Mouse (Mus musculus) myocyte (in vitro differentiated cells): ENCODE results near the gene Rnf183.

Experiments
- CEBPB ChIP-seq: IDR thresholded peaks from 2 replicates; pipeline ENCODE4 v1.6.1; 2011; ENCODE audit warnings: mild to moderate bottlenecking, moderate library complexity; ENCODE audit not compliant: poor library complexity, insufficient read depth, severe bottlenecking
- E2F4 ChIP-seq: IDR thresholded peaks from one replicate; pipeline ENCODE4 v1.6.1; 2011; ENCODE audit warnings: mild to moderate bottlenecking, control low read depth, moderate library complexity; ENCODE audit not compliant: insufficient read depth
- MYOD1 ChIP-seq, 3 experiments: IDR thresholded peaks; one replicate each; pipeline ENCODE4 v1.6.1; 2011; ENCODE audit warnings: control low read depth in 2 of 3, low read depth in 2 of 3, mild to moderate bottlenecking in 2 of 3, moderate library complexity in 1 of 3; ENCODE audit not compliant: insufficient read length in 2 of 3, control insufficient read depth in 1 of 3
- POLR2A ChIP-seq: IDR thresholded peaks from one replicate; pipeline ENCODE4 v1.6.1; 2011; ENCODE audit warnings: low read depth, mild to moderate bottlenecking, control low read depth, moderate library complexity; ENCODE audit not compliant: insufficient read length
- POLR2AphosphoS2 ChIP-seq: IDR thresholded peaks from one replicate; pipeline ENCODE4 v1.6.1; 2011; ENCODE audit warnings: low read depth, control low read depth; ENCODE audit not compliant: insufficient read length
- TCF12 ChIP-seq: IDR thresholded peaks from one replicate; pipeline ENCODE4 v1.6.1; 2011; ENCODE audit warnings: mild to moderate bottlenecking, control low read depth; ENCODE audit not compliant: poor library complexity, insufficient read depth, severe bottlenecking
- TCF3 ChIP-seq: IDR thresholded peaks from one replicate; pipeline ENCODE4 v1.6.1; 2011; ENCODE audit warnings: low read depth, control low read depth; ENCODE audit not compliant: insufficient read length

DNA sequence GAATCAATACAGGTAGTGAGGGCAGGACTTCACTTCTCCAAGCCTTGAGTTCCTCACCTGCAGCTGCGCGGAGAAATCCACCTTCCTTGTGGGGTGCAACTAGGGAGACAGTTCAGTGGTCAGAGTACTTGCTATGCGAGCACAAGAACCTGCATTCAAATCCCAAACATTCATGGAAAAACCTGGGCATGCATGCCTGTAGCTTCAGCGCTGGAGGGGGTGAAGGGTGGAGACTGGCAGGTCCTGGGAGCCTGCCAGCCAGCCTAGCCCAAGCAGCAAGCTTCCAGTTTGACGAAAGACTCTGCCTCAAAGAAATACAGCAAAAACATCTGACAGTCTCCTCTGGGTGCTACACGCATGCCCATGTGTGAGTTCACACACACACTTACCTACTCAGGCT is at the start of gene Rnf183:
- no peak for TF ChIP-seq POLR2A
- no peak for TF ChIP-seq TCF3
- TF ChIP-seq TCF12, result no peak
- no peak for TF ChIP-seq E2F4
- no peak for TF ChIP-seq CEBPB
- no peak for TF ChIP-seq POLR2AphosphoS2
- TF ChIP-seq MYOD1 (IDR thresholded peaks at IDR 0.05; ENCODE audit: control insufficient read depth in 1 of 3, insufficient read length in 2 of 3, low read depth in 2 of 3), result no peak
